27 mouse cellular contexts compared by ENCODE assay signal in genomic region chr9:80360063-80360462, GRCm38 (mm10).
DNase-seq lines count a peak whose midpoint lies in the region; ATAC-seq and TF ChIP-seq lines count a peak whose summit lies in the region.
"Had no signal": no experiment of that assay in that cellular context is flagged by ENCODE, and none has a peak within 500 bp of the region (broad histone marks: within the 10 kb centered on the region; RNA-seq: fewer than 3 reads in every experiment).

No protein-coding gene starts in this region.

- H3K9me3 ChIP-seq in heart, embryonic 10.5 days: no peaks in the 10 kb centered on the region
- H3K9me3 ChIP-seq: embryonic facial prominence, embryonic 13.5 days; embryonic facial prominence, embryonic 15.5 days; forebrain, embryonic 10.5 days; forebrain, embryonic 12.5 days; G1E had no signal

- no peak overlapping the region for H3K4me3 ChIP-seq in heart, embryonic 10.5 days
- H3K4me3 ChIP-seq in heart, adult 2 months: no peak overlapping the region
- H3K4me3 ChIP-seq: embryonic facial prominence, embryonic 13.5 days; embryonic facial prominence, embryonic 15.5 days; erythroblast, embryonic 14.5 days; forebrain, embryonic 10.5 days; forebrain, embryonic 12.5 days had no signal

- TF ChIP-seq CTCF in heart, adult 2 months (IDR thresholded peaks at IDR 0.05): no peak

- no peaks in the 10 kb centered on the region for H3K36me3 ChIP-seq in heart, embryonic 10.5 days
- no peaks in the 10 kb centered on the region for H3K36me3 ChIP-seq in heart, adult 2 months (ENCODE audit: control insufficient read depth, insufficient read depth, low read length)
- H3K36me3 ChIP-seq: embryonic facial prominence, embryonic 13.5 days; embryonic facial prominence, embryonic 15.5 days; forebrain, embryonic 10.5 days; forebrain, embryonic 12.5 days; G1E had no signal

- H3K79me2 ChIP-seq in heart, adult 2 months (replicated peaks; ENCODE audit: control insufficient read depth, insufficient read depth, low read length): no peaks in the 10 kb centered on the region

- H3K4me1 ChIP-seq in heart, embryonic 10.5 days: no peaks in the 10 kb centered on the region
- no peaks in the 10 kb centered on the region for H3K4me1 ChIP-seq in heart, adult 2 months (ENCODE audit: control insufficient read depth, insufficient read depth, low read length)
- H3K4me1 ChIP-seq: embryonic facial prominence, embryonic 13.5 days; embryonic facial prominence, embryonic 15.5 days; forebrain, embryonic 10.5 days; forebrain, embryonic 12.5 days had no signal

- no peak for TF ChIP-seq EP300 in heart, adult 2 months (IDR thresholded peaks at IDR 0.05; ENCODE audit: insufficient read depth, low read depth, low read length)

- intact Hi-C loops in heart, adult 2 months (cut with DNase I): no loop called here

- H3K9ac ChIP-seq in heart, adult 2 months (ENCODE audit: low read depth, low read length): no peak overlapping the region
- H3K9ac ChIP-seq: embryonic facial prominence, embryonic 13.5 days; embryonic facial prominence, embryonic 15.5 days; forebrain, embryonic 12.5 days had no signal

- TF ChIP-seq POLR2A in heart, adult 2 months (IDR thresholded peaks at IDR 0.05; ENCODE audit: insufficient read depth, low read depth, low read length): no peak

- H3K27ac ChIP-seq in heart, embryonic 10.5 days: no peak overlapping the region
- no peak overlapping the region for H3K27ac ChIP-seq in heart, adult 2 months
- H3K27ac ChIP-seq: embryonic facial prominence, embryonic 13.5 days; embryonic facial prominence, embryonic 15.5 days; forebrain, embryonic 10.5 days; forebrain, embryonic 12.5 days had no signal

- peak; percentile 13 for DNase-seq in heart, embryonic 10.5 days (ENCODE audit: low spot score)
- no peak for DNase-seq in heart, adult 2 months
- peak; percentile 4 for DNase-seq in induced T-regulatory cell, adult 2 months (ENCODE audit: low read depth)
- no peak for DNase-seq in layer of hippocampus, postnatal 36 days
- DNase-seq in testis, postnatal 14 days (ENCODE audit: low spot score): no peak
- DNase-seq in gastrocnemius, adult 18-20 months (ENCODE audit: low spot score): no peak
- DNase-seq: adrenal gland, adult 2 months; adrenal gland, postnatal 10 days; adrenal gland, postnatal 25 days; cerebellum, adult 11 months; cerebellum, adult 18-20 months; cerebellum, adult 8-10 months; cerebellum, adult 9-11 months; cerebellum, postnatal 14 days; cerebellum, postnatal 36 days; embryo, embryonic 11 days had no signal

- H3K27me3 ChIP-seq in heart, embryonic 10.5 days (ENCODE audit: insufficient read depth, poor library complexity, severe bottlenecking): no peaks in the 10 kb centered on the region
- no peaks in the 10 kb centered on the region for H3K27me3 ChIP-seq in heart, adult 2 months (ENCODE audit: control insufficient read depth, insufficient read depth, low read length)
- H3K27me3 ChIP-seq: embryonic facial prominence, embryonic 13.5 days; embryonic facial prominence, embryonic 15.5 days; forebrain, embryonic 12.5 days had no signal

- peak; percentile 29 for ATAC-seq in CD4-positive, CD25-positive, alpha-beta regulatory T cell, adult 4 months
- ATAC-seq in activated CD4-positive, CD25-positive, alpha-beta regulatory T cell, adult 4 months: peak; percentile 59
- ATAC-seq: forebrain, embryonic 14.5 days; forebrain, embryonic 16.5 days; Patski had no signal

Comparison
In these comparisons a context has a peak if more than half of its experiments do, and no peak if none do; other contexts are left out.
1. DNase-seq: peak in heart, embryonic 10.5 days (single experiment) and induced T-regulatory cell, adult 2 months (single experiment); none in heart, adult 2 months (0 of 2), layer of hippocampus, postnatal 36 days (0 of 2), testis, postnatal 14 days (single experiment) and gastrocnemius, adult 18-20 months (single experiment).